ENCODE assay signal across 15 mouse cellular contexts in the genomic region with DNA sequence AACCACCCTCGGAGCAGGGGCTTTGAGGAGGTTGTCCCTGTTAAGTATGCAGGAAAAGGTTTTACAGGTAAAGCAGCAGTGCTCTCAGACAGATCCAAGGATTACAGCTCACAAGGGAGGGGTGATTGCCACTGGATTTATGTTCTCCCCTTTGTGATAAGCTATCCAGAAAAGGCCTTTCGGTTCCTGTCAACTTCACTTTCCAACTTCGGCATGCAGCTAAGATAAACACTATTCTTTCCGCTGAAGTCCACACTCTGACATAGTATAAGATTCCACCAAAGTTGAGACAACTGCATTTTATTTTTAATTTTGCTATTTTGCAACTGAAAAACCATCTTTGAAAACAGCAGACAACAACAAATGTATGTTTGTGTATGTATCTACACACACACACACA.
DNase-seq lines count a peak whose midpoint lies in the region; ATAC-seq lines count a peak whose summit lies in the region.
"Had no signal": no experiment of that assay in that cellular context is flagged by ENCODE, and none has a peak within 500 bp of the region (broad histone marks: within the 10 kb centered on the region; RNA-seq: fewer than 3 reads in every experiment).

No protein-coding gene starts in this region.

- peak; percentile 53 for DNase-seq in heart, embryonic 10.5 days (ENCODE audit: low spot score)
- no peak for DNase-seq in heart, adult 8-10 months (ENCODE audit: low spot score)
- no peak for DNase-seq in hindbrain, embryonic 10.5 days (ENCODE audit: low spot score)
- no peak for DNase-seq in kidney, postnatal 36 days
- DNase-seq in midbrain, embryonic 10.5 days (ENCODE audit: low spot score), result no peak
- no peak for DNase-seq in midbrain, embryonic 14.5 days
- DNase-seq: adrenal gland, adult 2 months; adrenal gland, postnatal 14 days; gastrocnemius, postnatal 25 days; heart, adult 18-20 months; heart, postnatal 36 days had no signal

- no peak overlapping the region for H3K4me2 ChIP-seq in hindbrain, embryonic 16.5 days (ENCODE audit: low read length)
- no peak overlapping the region for H3K4me2 ChIP-seq in kidney, embryonic 16.5 days (replicated peaks; ENCODE audit: low read depth, low read length)
- no peak overlapping the region for H3K4me2 ChIP-seq in midbrain, embryonic 14.5 days (ENCODE audit: low read length)

- 37% methylated on average over 4 of the region's 4 CpGs for WGBS in heart, embryonic 10.5 days
- WGBS in hindbrain, embryonic 10.5 days, result 81% methylated on average over 4 of the region's 4 CpGs
- 71% methylated on average over 4 of the region's 4 CpGs for WGBS in hindbrain, embryonic 16.5 days
- WGBS in kidney, embryonic 16.5 days, result 49% methylated on average over 4 of the region's 4 CpGs
- 88% methylated on average over 4 of the region's 4 CpGs for WGBS in midbrain, embryonic 10.5 days
- WGBS in midbrain, embryonic 14.5 days, result 58% methylated on average over 4 of the region's 4 CpGs

- no peak overlapping the region for H3K9ac ChIP-seq in hindbrain, embryonic 16.5 days (ENCODE audit: low read depth, low read length)
- H3K9ac ChIP-seq in kidney, embryonic 16.5 days (replicated peaks; ENCODE audit: low read length), result no peak overlapping the region
- no peak overlapping the region for H3K9ac ChIP-seq in midbrain, embryonic 14.5 days (replicated peaks; ENCODE audit: low read length)
- H3K9ac ChIP-seq: hindbrain, embryonic 14.5 days had no signal

- H3K27ac ChIP-seq in heart, embryonic 10.5 days, result no peak overlapping the region
- H3K27ac ChIP-seq in hindbrain, embryonic 10.5 days, result peak overlapping the region; percentile 84
- H3K27ac ChIP-seq in hindbrain, embryonic 16.5 days (ENCODE audit: low read depth, low read length), result no peak overlapping the region
- H3K27ac ChIP-seq in kidney, embryonic 16.5 days (ENCODE audit: low read length), result 0 out of 2 replicates have a peak overlapping the region, but pooled peaks have one; percentile 4
- H3K27ac ChIP-seq in midbrain, embryonic 10.5 days (replicated peaks), result peak overlapping the region; percentile 83; the same call in 1 of the 2 replicates
- no peak overlapping the region for H3K27ac ChIP-seq in midbrain, embryonic 14.5 days (replicated peaks; ENCODE audit: low read depth, low read length)
- H3K27ac ChIP-seq: hindbrain, embryonic 14.5 days had no signal

- no peaks in the 10 kb centered on the region for H3K27me3 ChIP-seq in heart, embryonic 10.5 days (ENCODE audit: insufficient read depth, poor library complexity, severe bottlenecking)
- no peaks in the 10 kb centered on the region for H3K27me3 ChIP-seq in hindbrain, embryonic 10.5 days (ENCODE audit: insufficient read depth, poor library complexity, severe bottlenecking)
- H3K27me3 ChIP-seq in hindbrain, embryonic 16.5 days (replicated peaks; ENCODE audit: control insufficient read depth, insufficient read depth, low read length), result no peaks in the 10 kb centered on the region
- no peaks in the 10 kb centered on the region for H3K27me3 ChIP-seq in kidney, embryonic 16.5 days (ENCODE audit: insufficient read depth, low read length)
- no peaks in the 10 kb centered on the region for H3K27me3 ChIP-seq in midbrain, embryonic 10.5 days (ENCODE audit: low read depth, poor library complexity, severe bottlenecking)
- no peaks in the 10 kb centered on the region for H3K27me3 ChIP-seq in midbrain, embryonic 14.5 days (ENCODE audit: control insufficient read depth, insufficient read depth, low read length)

- no peak overlapping the region for H3K4me3 ChIP-seq in heart, embryonic 10.5 days
- no peak overlapping the region for H3K4me3 ChIP-seq in hindbrain, embryonic 10.5 days
- H3K4me3 ChIP-seq in hindbrain, embryonic 16.5 days (ENCODE audit: low read length), result no peak overlapping the region
- H3K4me3 ChIP-seq in kidney, embryonic 16.5 days (ENCODE audit: low read length), result no peak overlapping the region
- H3K4me3 ChIP-seq in midbrain, embryonic 10.5 days, result no peak overlapping the region
- no peak overlapping the region for H3K4me3 ChIP-seq in midbrain, embryonic 14.5 days (replicated peaks; ENCODE audit: low read depth, low read length)

- no peaks in the 10 kb centered on the region for H3K9me3 ChIP-seq in heart, embryonic 10.5 days
- no peaks in the 10 kb centered on the region for H3K9me3 ChIP-seq in hindbrain, embryonic 10.5 days
- H3K9me3 ChIP-seq in hindbrain, embryonic 16.5 days (ENCODE audit: control insufficient read depth, low read length), result no peaks in the 10 kb centered on the region
- H3K9me3 ChIP-seq in kidney, embryonic 16.5 days (ENCODE audit: low read length), result no peaks in the 10 kb centered on the region
- H3K9me3 ChIP-seq in midbrain, embryonic 10.5 days (replicated peaks), result no peaks in the 10 kb centered on the region
- H3K9me3 ChIP-seq in midbrain, embryonic 14.5 days (ENCODE audit: control insufficient read depth, low read length), result no peaks in the 10 kb centered on the region

- no peak for ATAC-seq in hindbrain, embryonic 16.5 days
- no peak for ATAC-seq in kidney, embryonic 16.5 days (ENCODE audit: low FRiP score, low TSS enrichment)
- ATAC-seq in midbrain, embryonic 14.5 days (ENCODE audit: low FRiP score, low TSS enrichment), result no peak
- ATAC-seq: CD4-positive, CD25-positive, alpha-beta regulatory T cell, adult 4 months had no signal

- H3K4me1 ChIP-seq in heart, embryonic 10.5 days, result peaks cover 22% of the 10 kb centered on the region
- H3K4me1 ChIP-seq in hindbrain, embryonic 10.5 days (replicated peaks), result peaks cover 67% of the 10 kb centered on the region
- H3K4me1 ChIP-seq in hindbrain, embryonic 16.5 days (ENCODE audit: control insufficient read depth, insufficient read depth, low read depth, low read length), result peaks cover 7% of the 10 kb centered on the region
- H3K4me1 ChIP-seq in kidney, embryonic 16.5 days (ENCODE audit: insufficient read depth, low read length), result 0 out of 2 replicates have a peak, but pooled peaks cover 9% of the 10 kb centered on the region
- H3K4me1 ChIP-seq in midbrain, embryonic 10.5 days, result peaks cover 66% of the 10 kb centered on the region
- H3K4me1 ChIP-seq in midbrain, embryonic 14.5 days (ENCODE audit: control insufficient read depth, insufficient read depth, low read length), result peaks cover 28% of the 10 kb centered on the region

- H3K36me3 ChIP-seq in heart, embryonic 10.5 days, result 0 out of 2 replicates have a peak, but pooled peaks cover 3% of the 10 kb centered on the region
- no peaks in the 10 kb centered on the region for H3K36me3 ChIP-seq in hindbrain, embryonic 10.5 days
- H3K36me3 ChIP-seq in hindbrain, embryonic 16.5 days (ENCODE audit: control insufficient read depth, insufficient read depth, low read length), result no peaks in the 10 kb centered on the region
- no peaks in the 10 kb centered on the region for H3K36me3 ChIP-seq in kidney, embryonic 16.5 days (ENCODE audit: insufficient read depth, low read length)
- H3K36me3 ChIP-seq in midbrain, embryonic 10.5 days, result no peaks in the 10 kb centered on the region
- no peaks in the 10 kb centered on the region for H3K36me3 ChIP-seq in midbrain, embryonic 14.5 days (ENCODE audit: control insufficient read depth, insufficient read depth, low read length)

Comparison
In these comparisons a context has a peak if more than half of its experiments do, and no peak if none do; other contexts are left out.
1. H3K27ac ChIP-seq: peak in hindbrain, embryonic 10.5 days (single experiment), kidney, embryonic 16.5 days (single experiment) and midbrain, embryonic 10.5 days (single experiment); none in heart, embryonic 10.5 days (single experiment), hindbrain, embryonic 16.5 days (single experiment) and midbrain, embryonic 14.5 days (single experiment).